Mouse (Mus musculus) heart, embryonic 15.5 days (tissue): Measurements from ENCODE around the gene Scgb1c1. TPM values are rescaled to one million over a fixed set of nuclear protein-coding genes. Genes with fewer than 3 reads are reported as not detected.

Experiments used
- ATAC-seq: fragments of 200-750 bp; cut with Nextera tagmentation; replicated peaks from 2 replicates; pipeline ENCODE4 v1.8.0; 2017; ENCODE audit warnings: low read depth, moderate TSS enrichment; ENCODE audit not compliant: insufficient number of reproducible peaks, insufficient read depth, low FRiP score
- H3K27ac ChIP-seq: fragments of 300-500 bp; sonication (generic); 2 replicates; pipeline ENCODE4 v1.5.1; 2015; ENCODE audit warnings: mild to moderate bottlenecking, inconsistent platforms
- H3K27me3 ChIP-seq: fragments of 300-500 bp; sonication (generic); 2 replicates; pipeline ENCODE4 v1.6.1; 2015; ENCODE audit warnings: inconsistent platforms
- H3K36me3 ChIP-seq: fragments of 300-500 bp; sonication (generic); 2 replicates; pipeline ENCODE4 v1.6.1; 2015; ENCODE audit warnings: mild to moderate bottlenecking, inconsistent platforms
- H3K4me1 ChIP-seq: fragments of 300-500 bp; sonication (generic); replicated peaks from 2 replicates; pipeline ENCODE4 v1.6.1; 2015; ENCODE audit warnings: inconsistent platforms
- H3K4me2 ChIP-seq: fragments of 300-500 bp; sonication (generic); 2 replicates; pipeline ENCODE4 v1.6.1; 2015; ENCODE audit warnings: inconsistent platforms, mild to moderate bottlenecking, moderate library complexity
- H3K4me3 ChIP-seq: fragments of 300-500 bp; sonication (generic); 2 replicates; pipeline ENCODE4 v1.5.1; 2015; ENCODE audit warnings: mild to moderate bottlenecking, inconsistent platforms
- H3K9ac ChIP-seq: fragments of 300-500 bp; sonication (generic); 2 replicates; pipeline ENCODE4 v1.6.1; 2015; ENCODE audit warnings: mild to moderate bottlenecking, inconsistent platforms
- H3K9me3 ChIP-seq: fragments of 300-500 bp; sonication (generic); replicated peaks from 2 replicates; pipeline ENCODE4 v1.6.1; 2016; ENCODE audit warnings: inconsistent platforms
- WGBS: fragments of 180-500 bp; shearing (Covaris S2); methylation state at CpG from one replicate; pipeline ENCODE4 v1.1.7; 2015; ENCODE audit warnings: mixed read lengths; 5-methylcytosine and 5-hydroxymethylcytosine counted together
- polyA plus RNA-seq: library from polyadenylated mRNA; unstranded; fragments of >200 nt; fragmentation: Nextera tagmentation; extraction: Ambion mirVana; gene quantifications from 2 replicates; pipeline ENCODE4 v1.2.1, GENCODE M21; 2015

Scgb1c1 gene
- polyA plus RNA-seq, 1 experiment from 2014 or later = not detected

DNA sequence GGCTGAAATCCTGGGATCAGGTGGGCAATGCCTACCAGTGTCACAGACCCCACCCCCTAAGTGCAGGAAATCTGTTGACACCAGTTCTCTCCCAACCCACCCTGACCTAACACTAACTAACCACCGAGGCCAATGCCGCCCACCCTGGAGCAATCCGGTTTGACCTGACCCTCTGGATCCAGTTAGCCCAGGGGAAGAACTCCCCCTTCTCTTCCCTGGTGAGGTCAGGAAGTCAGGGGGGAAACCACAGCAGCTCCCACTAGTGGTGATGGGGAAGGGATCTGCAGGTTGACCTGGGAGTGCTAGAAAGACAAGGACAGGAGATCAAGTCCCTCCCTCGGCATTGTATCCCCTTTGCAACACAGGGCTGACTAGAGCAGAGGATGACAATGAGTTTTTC is 336 bp downstream of the Scgb1c1 start:
- Histone ChIP-seq H3K36me3 (no peaks in the 10 kb centered on the region), H3K9ac (no peak overlapping the region), H3K27me3 (peaks cover 40% of the 10 kb centered on the region), H3K4me1 (peaks cover 12% of the 10 kb centered on the region), H3K4me2 (no peak overlapping the region), H3K27ac (no peak overlapping the region), H3K9me3 (no peaks in the 10 kb centered on the region), H3K4me3 (no peak overlapping the region)
- no peak for ATAC-seq
- WGBS = 59% methylated on average over 4 of the region's 4 CpGs

DNA sequence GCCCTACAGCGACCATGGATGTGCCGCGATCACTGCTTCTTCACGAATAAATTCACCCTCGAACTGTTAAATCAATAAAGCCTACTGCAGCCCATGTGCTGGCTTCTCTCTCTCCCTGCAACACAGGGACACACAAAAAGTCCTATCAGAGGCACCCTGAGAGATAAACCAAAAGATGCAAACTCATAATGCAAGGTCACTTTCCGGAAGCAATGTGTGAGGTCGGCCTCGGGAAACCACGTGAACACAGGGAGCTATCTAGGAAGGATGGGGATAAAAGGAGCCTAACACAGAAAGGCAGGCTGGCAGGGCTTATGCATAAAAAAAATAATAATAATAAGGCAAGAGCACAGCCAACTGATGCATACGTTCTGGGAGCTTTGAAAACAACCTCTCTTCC is 1.3 kb downstream of the Scgb1c1 start:
- H3K4me3 ChIP-seq = no peak overlapping the region
- H3K36me3 ChIP-seq = peaks cover 3% of the 10 kb centered on the region
- no peak overlapping the region for H3K27ac ChIP-seq
- H3K4me2 ChIP-seq = no peak overlapping the region
- H3K4me1 ChIP-seq = peaks cover 12% of the 10 kb centered on the region
- H3K27me3 ChIP-seq = peaks cover 30% of the 10 kb centered on the region
- H3K9ac ChIP-seq = no peak overlapping the region
- 82% methylated on average over 10 of the region's 10 CpGs for WGBS
- no peaks in the 10 kb centered on the region for H3K9me3 ChIP-seq
- ATAC-seq = no peak

DNA sequence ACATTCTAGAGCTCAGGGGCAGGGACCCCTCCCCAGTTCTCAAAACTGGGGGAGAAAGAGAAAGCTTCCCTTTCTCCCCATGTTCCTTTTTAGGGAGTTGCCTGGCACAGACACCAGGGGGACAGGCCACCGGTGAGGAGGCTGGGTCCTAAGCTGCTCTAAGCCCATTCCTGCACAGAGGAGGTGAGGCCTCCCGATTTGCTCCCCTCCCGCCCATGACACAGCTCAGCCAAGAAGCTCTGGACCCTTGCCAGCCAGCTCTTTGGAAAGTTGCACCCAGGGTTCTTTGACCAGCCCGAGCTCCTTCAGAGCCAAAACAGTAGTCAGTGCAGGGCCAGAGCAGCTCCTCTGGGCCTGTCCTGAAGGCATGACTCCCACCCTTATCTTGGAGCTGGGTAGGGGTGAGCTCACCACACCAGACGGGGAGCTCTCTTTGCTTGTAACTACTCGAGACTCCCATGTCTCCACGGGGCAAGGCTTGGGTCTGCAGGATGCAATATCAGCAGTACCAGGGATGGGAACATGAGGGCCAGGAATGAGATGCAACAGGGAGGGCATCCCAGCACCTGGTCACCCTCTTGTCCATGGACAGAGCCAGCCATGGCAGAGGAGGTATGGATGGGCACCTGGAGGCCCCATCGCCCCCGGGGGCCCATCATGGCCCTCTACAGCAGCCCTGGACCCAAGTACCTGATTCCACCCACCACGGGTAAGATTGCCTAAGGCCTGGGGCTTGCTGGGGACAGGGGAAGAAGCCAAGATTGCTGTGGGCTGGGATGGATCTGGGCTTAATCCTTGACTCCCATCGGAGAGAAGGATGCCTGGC is 2.6 kb downstream of the Scgb1c1 start, which contains the start of gene Odf3:
Gene Odf3, plus strand, starts transcription at position 51 of the 826 bp plus-strand sequence.
- Histone ChIP-seq H3K36me3 (peaks cover 16% of the 10 kb centered on the region), H3K9me3 (no peaks in the 10 kb centered on the region), H3K27ac (0 out of 2 replicates have a peak within 1 kb of the TSS, but pooled peaks have one; percentile 12), H3K4me3 (no peak within 1 kb of the TSS), H3K4me1 (peaks cover 12% of the 10 kb centered on the region), H3K9ac (no peak within 1 kb of the TSS), H3K27me3 (peaks cover 17% of the 10 kb centered on the region), H3K4me2 (no peak within 1 kb of the TSS)
- ATAC-seq = no peak
- WGBS = 52% methylated on average over 11 of the region's 11 CpGs

DNA sequence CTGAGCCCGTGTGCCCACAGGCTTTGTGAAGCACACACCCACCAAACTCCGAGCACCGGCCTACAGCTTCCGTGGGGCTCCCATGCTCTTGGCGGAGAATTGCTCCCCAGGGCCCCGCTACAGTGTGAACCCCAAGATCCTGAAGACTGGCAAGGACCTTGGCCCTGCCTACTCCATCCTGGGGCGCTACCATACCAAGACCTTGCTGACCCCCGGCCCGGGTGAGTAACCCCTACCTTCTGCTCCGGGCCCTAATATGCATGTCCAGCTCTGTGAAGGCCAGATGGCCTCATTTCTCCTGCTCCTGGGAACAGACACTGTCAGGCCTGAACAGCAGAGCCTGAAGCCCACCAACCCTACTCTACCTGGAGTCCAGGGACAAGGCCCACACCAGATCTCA is 3.2 kb downstream of the Scgb1c1 start:
- WGBS = 92% methylated on average over 10 of the region's 10 CpGs

GRCm38 (mm10) chr7:140851916-140852315 is 6.6 kb downstream of the Scgb1c1 start:
- H3K27me3 ChIP-seq = no peaks in the 10 kb centered on the region
- H3K27ac ChIP-seq = no peak overlapping the region
- no peak for ATAC-seq
- H3K4me3 ChIP-seq = no peak overlapping the region
- H3K36me3 ChIP-seq = peaks cover 32% of the 10 kb centered on the region
- H3K9me3 ChIP-seq = no peaks in the 10 kb centered on the region
- 96% methylated on average over 4 of the region's 4 CpGs for WGBS
- peaks cover 19% of the 10 kb centered on the region for H3K4me1 ChIP-seq
- no peak overlapping the region for H3K9ac ChIP-seq
- no peak overlapping the region for H3K4me2 ChIP-seq

More for the DNA sequence above, 3.2 kb downstream of the Scgb1c1 start:
- H3K27me3 ChIP-seq = peaks cover 11% of the 10 kb centered on the region
- no peak overlapping the region for H3K4me3 ChIP-seq
- no peak overlapping the region for H3K9ac ChIP-seq
- H3K36me3 ChIP-seq = peaks cover 22% of the 10 kb centered on the region
- peaks cover 12% of the 10 kb centered on the region for H3K4me1 ChIP-seq
- no peak overlapping the region for H3K27ac ChIP-seq
- no peak for ATAC-seq
- no peak overlapping the region for H3K4me2 ChIP-seq
- H3K9me3 ChIP-seq = no peaks in the 10 kb centered on the region

GRCm38 (mm10) chr7:140853386-140853785 is 8.0 kb downstream of the Scgb1c1 start:
- no peaks in the 10 kb centered on the region for H3K9me3 ChIP-seq
- peaks cover 32% of the 10 kb centered on the region for H3K36me3 ChIP-seq
- no peak for ATAC-seq
- H3K9ac ChIP-seq = no peak overlapping the region
- peaks cover 20% of the 10 kb centered on the region for H3K4me1 ChIP-seq
- no peak overlapping the region for H3K4me3 ChIP-seq
- no peak overlapping the region for H3K4me2 ChIP-seq
- no peaks in the 10 kb centered on the region for H3K27me3 ChIP-seq
- H3K27ac ChIP-seq = no peak overlapping the region
- 81% methylated on average over 9 of the region's 9 CpGs for WGBS

DNA sequence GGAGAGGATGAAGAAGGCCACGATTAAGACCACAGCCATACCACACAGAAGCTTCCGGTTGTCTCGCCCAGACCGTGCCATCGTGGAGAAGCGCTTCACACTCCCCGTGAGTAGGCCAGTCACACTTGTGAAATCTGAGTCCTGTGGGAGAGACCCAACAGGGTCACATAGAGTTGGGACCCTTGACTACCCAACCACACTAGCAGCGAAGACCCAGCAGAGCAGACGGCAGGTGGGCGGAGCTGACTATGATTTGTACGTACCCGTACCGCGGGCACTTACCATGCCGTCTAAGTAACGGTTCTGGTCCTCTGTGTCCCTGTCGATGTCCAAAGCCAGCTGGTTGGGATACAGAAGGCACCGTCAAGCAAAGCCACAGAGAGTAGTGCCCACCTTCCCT is 9.1 kb downstream of the Scgb1c1 start:
- Histone ChIP-seq H3K27ac (no peak overlapping the region), H3K9ac (no peak overlapping the region), H3K4me3 (no peak overlapping the region; the same call in 1 of the 2 replicates), H3K36me3 (peaks cover 38% of the 10 kb centered on the region), H3K9me3 (no peaks in the 10 kb centered on the region), H3K4me2 (no peak overlapping the region), H3K4me1 (peaks cover 29% of the 10 kb centered on the region), H3K27me3 (no peaks in the 10 kb centered on the region)
- ATAC-seq = no peak
- WGBS = 89% methylated on average over 18 of the region's 18 CpGs

GRCm38 (mm10) chr7:140855181-140855580 is 9.8 kb downstream of the Scgb1c1 start:
- Histone ChIP-seq H3K9ac (peak overlapping the region; percentile 95), H3K4me3 (peak overlapping the region; percentile 97), H3K27ac (peak overlapping the region; percentile 95; the same call in 1 of the 2 replicates), H3K4me1 (peaks cover 32% of the 10 kb centered on the region), H3K4me2 (peak overlapping the region; percentile 95), H3K27me3 (no peaks in the 10 kb centered on the region), H3K9me3 (no peaks in the 10 kb centered on the region), H3K36me3 (peaks cover 45% of the 10 kb centered on the region)
- 70% methylated on average over 9 of the region's 9 CpGs for WGBS
- ATAC-seq = no peak

GRCm38 (mm10) chr7:140855860-140856784 is 10.8 kb downstream of the Scgb1c1 start, which contains the start of gene Gm45785:
TSS of gene Gm45785 (minus strand) at chr7:140856331.
- Histone ChIP-seq H3K4me3 (peak within 1 kb of the TSS; percentile 97), H3K27me3 (no peaks in the 10 kb centered on the region), H3K9me3 (no peaks in the 10 kb centered on the region), H3K4me1 (peaks cover 32% of the 10 kb centered on the region), H3K27ac (peak within 1 kb of the TSS; percentile 95), H3K4me2 (peak within 1 kb of the TSS; percentile 95), H3K9ac (peak within 1 kb of the TSS; percentile 95), H3K36me3 (peaks cover 53% of the 10 kb centered on the region)
- under 1% methylated on average over 51 of the region's 51 CpGs for WGBS
- ATAC-seq = peak; percentile 78

- H3K27ac ChIP-seq = peak within 1 kb of the TSS; percentile 95
- H3K4me2 ChIP-seq = peak within 1 kb of the TSS; percentile 95
- no peaks in the 10 kb centered on the region for H3K9me3 ChIP-seq
- H3K9ac ChIP-seq = peak within 1 kb of the TSS; percentile 95
- WGBS = under 1% methylated on average over 50 of the region's 50 CpGs
- ATAC-seq = peak; percentile 82
- no peaks in the 10 kb centered on the region for H3K27me3 ChIP-seq
- H3K4me1 ChIP-seq = peaks cover 32% of the 10 kb centered on the region
- peak within 1 kb of the TSS; percentile 97 for H3K4me3 ChIP-seq
- peaks cover 55% of the 10 kb centered on the region for H3K36me3 ChIP-seq
Observed at GRCm38 (mm10) chr7:140856785-140857549, 11.6 kb downstream of the Scgb1c1 start, which contains the start of gene Ric8a. TSS of gene Ric8a (plus strand) at chr7:140856957.
